Mouse (Mus musculus): ENCODE measurements around the gene Edn2. TPM values are rescaled to one million over a fixed set of nuclear protein-coding genes. Genes with fewer than 3 reads are reported as not detected.

Gene Edn2
- total and polyA plus RNA-seq, 2 experiments from 2014 or later, result 0.10 TPM; not detected in 1

GRCm38 (mm10) chr4:120150345-120150920 lies 10.6 kb upstream of the Edn2 start:
- no peak overlapping the region for H3K4me3 ChIP-seq (ENCODE audit: low read depth, low read length)
- H3K9me3 ChIP-seq (ENCODE audit: low read length), result no peaks in the 10 kb centered on the region
- peaks cover 4% of the 10 kb centered on the region; the same call in 1 of the 2 replicates for H3K4me1 ChIP-seq (ENCODE audit: insufficient read depth, low read length)
- H3K36me3 ChIP-seq (ENCODE audit: insufficient read depth, low read length), result no peaks in the 10 kb centered on the region
- TF ChIP-seq CTCF (IDR thresholded peaks at IDR 0.05), result no peak
- WGBS, result 68% methylated on average over 6 of the region's 6 CpGs
- H3K4me2 ChIP-seq (ENCODE audit: low read depth, low read length, poor library complexity, severe bottlenecking), result no peak overlapping the region
- H3K27me3 ChIP-seq (ENCODE audit: insufficient read depth, low read length), result no peaks in the 10 kb centered on the region
- no peak for ATAC-seq (ENCODE audit: low FRiP score)
- no peak overlapping the region for H3K27ac ChIP-seq (ENCODE audit: low read depth, low read length)
- no peak overlapping the region for H3K9ac ChIP-seq (replicated peaks; ENCODE audit: low read length, poor library complexity, severe bottlenecking)
- no peak for DNase-seq (ENCODE audit: low spot score)

- no peak overlapping the region for H3K4me2 ChIP-seq (ENCODE audit: low read depth, low read length, poor library complexity, severe bottlenecking)
- H3K27me3 ChIP-seq (ENCODE audit: insufficient read depth, low read length), result no peaks in the 10 kb centered on the region
- no peak for TF ChIP-seq CTCF (IDR thresholded peaks at IDR 0.05)
- H3K9ac ChIP-seq (replicated peaks; ENCODE audit: low read length, poor library complexity, severe bottlenecking), result no peak overlapping the region
- ATAC-seq (ENCODE audit: low FRiP score) (no peak), DNase-seq (ENCODE audit: low spot score) (no peak)
- 83% methylated on average over 6 of the region's 6 CpGs for WGBS
- no peak overlapping the region for H3K4me3 ChIP-seq (ENCODE audit: low read depth, low read length)
- H3K4me1 ChIP-seq (ENCODE audit: insufficient read depth, low read length), result peaks cover 4% of the 10 kb centered on the region; the same call in 1 of the 2 replicates
- no peaks in the 10 kb centered on the region for H3K9me3 ChIP-seq (ENCODE audit: low read length)
- H3K27ac ChIP-seq (ENCODE audit: low read depth, low read length), result no peak overlapping the region
- no peaks in the 10 kb centered on the region for H3K36me3 ChIP-seq (ENCODE audit: insufficient read depth, low read length)
Measured at GRCm38 (mm10) chr4:120151906-120152305, 9.1 kb upstream of the Edn2 start.

- DNase-seq (ENCODE audit: low spot score) (no peak), ATAC-seq (ENCODE audit: low FRiP score) (no peak)
- Histone ChIP-seq H3K36me3 (ENCODE audit: insufficient read depth, low read length) (no peaks in the 10 kb centered on the region), H3K4me2 (ENCODE audit: low read depth, low read length, poor library complexity, severe bottlenecking) (no peak overlapping the region), H3K4me3 (ENCODE audit: low read depth, low read length) (no peak overlapping the region), H3K4me1 (ENCODE audit: insufficient read depth, low read length) (peaks cover 4% of the 10 kb centered on the region; the same call in 1 of the 2 replicates), H3K27ac (ENCODE audit: low read depth, low read length) (no peak overlapping the region), H3K27me3 (ENCODE audit: insufficient read depth, low read length) (no peaks in the 10 kb centered on the region), H3K9me3 (ENCODE audit: low read length) (no peaks in the 10 kb centered on the region), H3K9ac (replicated peaks; ENCODE audit: low read length, poor library complexity, severe bottlenecking) (no peak overlapping the region)
- 66% methylated on average over 4 of the region's 4 CpGs for WGBS
- TF ChIP-seq CTCF (IDR thresholded peaks at IDR 0.05), result peak; percentile 22; the same call in 1 of the 2 replicates
Measured at GRCm38 (mm10) chr4:120152648-120153047, 8.4 kb upstream of the Edn2 start.

- no peaks in the 10 kb centered on the region for H3K36me3 ChIP-seq (ENCODE audit: insufficient read depth, low read length)
- DNase-seq (ENCODE audit: low spot score) (no peak), ATAC-seq (ENCODE audit: low FRiP score) (no peak)
- no peak overlapping the region for H3K4me2 ChIP-seq (ENCODE audit: low read depth, low read length, poor library complexity, severe bottlenecking)
- H3K9ac ChIP-seq (replicated peaks; ENCODE audit: low read length, poor library complexity, severe bottlenecking), result no peak overlapping the region
- no peak overlapping the region for H3K27ac ChIP-seq (ENCODE audit: low read depth, low read length)
- TF ChIP-seq CTCF (IDR thresholded peaks at IDR 0.05), result no peak
- WGBS, result 90% methylated on average over 3 of the region's 3 CpGs
- H3K9me3 ChIP-seq (ENCODE audit: low read length), result no peaks in the 10 kb centered on the region
- no peaks in the 10 kb centered on the region for H3K27me3 ChIP-seq (ENCODE audit: insufficient read depth, low read length)
- H3K4me3 ChIP-seq (ENCODE audit: low read depth, low read length), result no peak overlapping the region
- H3K4me1 ChIP-seq (ENCODE audit: insufficient read depth, low read length), result peaks cover 2% of the 10 kb centered on the region; the same call in 1 of the 2 replicates
Measured at GRCm38 (mm10) chr4:120153736-120154135, 7.3 kb upstream of the Edn2 start.

- Histone ChIP-seq H3K4me2 (ENCODE audit: low read depth, low read length, poor library complexity, severe bottlenecking) (no peak overlapping the region), H3K9ac (replicated peaks; ENCODE audit: low read length, poor library complexity, severe bottlenecking) (no peak overlapping the region), H3K27ac (ENCODE audit: low read depth, low read length) (no peak overlapping the region), H3K4me1 (ENCODE audit: insufficient read depth, low read length) (no peaks in the 10 kb centered on the region), H3K9me3 (ENCODE audit: low read length) (no peaks in the 10 kb centered on the region), H3K27me3 (ENCODE audit: insufficient read depth, low read length) (no peaks in the 10 kb centered on the region), H3K36me3 (ENCODE audit: insufficient read depth, low read length) (no peaks in the 10 kb centered on the region), H3K4me3 (ENCODE audit: low read depth, low read length) (no peak overlapping the region)
- ATAC-seq (ENCODE audit: low FRiP score), result no peak
- TF ChIP-seq CTCF (IDR thresholded peaks at IDR 0.05), result no peak
- DNase-seq (ENCODE audit: low spot score), result no peak
- WGBS, result 38% methylated on average over 5 of the region's 5 CpGs
Measured at GRCm38 (mm10) chr4:120158714-120159310, 2.2 kb upstream of the Edn2 start.

- ATAC-seq (ENCODE audit: low FRiP score) (no peak), DNase-seq (ENCODE audit: low spot score) (no peak)
- no peak for TF ChIP-seq CTCF (IDR thresholded peaks at IDR 0.05)
- 91% methylated on average over 8 of the region's 8 CpGs for WGBS
- Histone ChIP-seq H3K4me2 (ENCODE audit: low read depth, low read length, poor library complexity, severe bottlenecking) (no peak overlapping the region), H3K9me3 (ENCODE audit: low read length) (no peaks in the 10 kb centered on the region), H3K9ac (replicated peaks; ENCODE audit: low read length, poor library complexity, severe bottlenecking) (no peak overlapping the region), H3K36me3 (ENCODE audit: insufficient read depth, low read length) (no peaks in the 10 kb centered on the region), H3K27me3 (ENCODE audit: insufficient read depth, low read length) (no peaks in the 10 kb centered on the region), H3K4me3 (ENCODE audit: low read depth, low read length) (no peak overlapping the region), H3K4me1 (ENCODE audit: insufficient read depth, low read length) (no peaks in the 10 kb centered on the region), H3K27ac (ENCODE audit: low read depth, low read length) (no peak overlapping the region)
Measured at GRCm38 (mm10) chr4:120162586-120162985, 1.6 kb downstream of the Edn2 start.
